Mouse (Mus musculus): ENCODE results near the gene Nptxr.
"Not testable (repeated sequence)": the region's sequence is repeated elsewhere in the genome, so short reads cannot be mapped to it uniquely, and the experiment has no call there.

DNA sequence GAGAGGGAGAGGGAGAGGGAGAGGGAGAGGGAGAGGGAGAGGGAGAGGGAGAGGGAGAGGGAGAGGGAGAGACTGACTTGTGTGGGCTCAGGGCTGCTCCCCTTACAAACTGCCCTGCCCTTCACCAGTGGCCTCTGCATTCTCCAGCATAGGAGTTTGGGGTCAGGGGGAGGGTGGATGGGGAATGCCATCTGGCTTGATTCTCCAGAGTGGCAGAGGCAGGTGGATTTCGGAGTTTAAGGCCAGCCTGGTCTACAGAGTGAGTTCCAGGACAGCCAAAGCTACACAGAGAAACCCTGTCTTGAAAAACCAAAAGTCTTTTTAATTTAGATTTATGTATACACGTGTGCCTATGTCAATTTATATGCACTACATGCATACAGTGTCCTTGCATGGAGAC is 8.3 kb upstream of the Nptxr start:
- not testable (repeated sequence) for TF ChIP-seq CTCF, EP300 (IDR thresholded peaks at IDR 0.05; ENCODE audit: low read depth)
